Mouse (Mus musculus) ES-Bruce4 (cell line): ENCODE results near the gene Clnk. TPM values are rescaled to one million over a fixed set of nuclear protein-coding genes. Genes with fewer than 3 reads are reported as not detected.

Experiments used
- H3K27ac ChIP-seq: 2 replicates; pipeline ENCODE4 v1.5.1; 2012; ENCODE audit warnings: low read length, inconsistent platforms; ENCODE audit not compliant: insufficient read depth
- H3K27me3 ChIP-seq: 2 replicates; pipeline ENCODE4 v1.6.1; 2012; ENCODE audit warnings: mild to moderate bottlenecking, low read length, inconsistent platforms; ENCODE audit not compliant: control insufficient read depth, poor library complexity, insufficient read depth, severe bottlenecking
- H3K36me3 ChIP-seq: 2 replicates; pipeline ENCODE4 v1.6.1; 2012; ENCODE audit warnings: inconsistent platforms, mild to moderate bottlenecking, low read length, moderate library complexity; ENCODE audit not compliant: control insufficient read depth, poor library complexity, insufficient read depth, severe bottlenecking
- H3K4me1 ChIP-seq: one replicate; pipeline ENCODE4 v1.8.1; 2011; ENCODE audit warnings: low read length; ENCODE audit not compliant: control insufficient read depth, insufficient read depth
- H3K4me3 ChIP-seq: 2 replicates; pipeline ENCODE4 v1.5.1; 2011; ENCODE audit warnings: low read depth, mild to moderate bottlenecking, low read length
- H3K9ac ChIP-seq: 2 replicates; pipeline ENCODE4 v1.6.1; 2012; ENCODE audit warnings: low read depth, mild to moderate bottlenecking, inconsistent platforms; ENCODE audit not compliant: poor library complexity, severe bottlenecking
- H3K9me3 ChIP-seq: replicated peaks from 2 replicates; pipeline ENCODE4 v1.6.1; 2012; ENCODE audit warnings: mild to moderate bottlenecking, low read length, inconsistent platforms; ENCODE audit not compliant: control insufficient read depth, poor library complexity, insufficient read depth, severe bottlenecking
- CTCF ChIP-seq: IDR thresholded peaks from one replicate; pipeline ENCODE4 v1.8.1; 2011; ENCODE audit warnings: low read depth, low read length
- EP300 ChIP-seq: IDR thresholded peaks from 2 replicates; pipeline ENCODE4 v1.6.1; 2011; ENCODE audit warnings: low read depth, low read length; ENCODE audit not compliant: insufficient read depth
- POLR2A ChIP-seq: IDR thresholded peaks from one replicate; pipeline ENCODE4 v1.8.1; 2011; ENCODE audit warnings: low read length; ENCODE audit not compliant: insufficient read depth
- polyA plus RNA-seq: library from polyadenylated mRNA; stranded (reverse); fragments of >200 nt; gene quantifications from 2 replicates; pipeline ENCODE4 v1.2.4, GENCODE M21; 2011; ENCODE audit warnings: low read depth; ENCODE audit not compliant: missing spikeins, insufficient read depth, insufficient read length

Gene Clnk
- polyA plus RNA-seq, 1 experiment = not detected

GRCm38 (mm10) chr5:38775500-38775899 is 101.1 kb downstream of the Clnk start:
- Histone ChIP-seq H3K4me1 (no peaks in the 10 kb centered on the region), H3K36me3 (no peaks in the 10 kb centered on the region), H3K27ac (no peak overlapping the region), H3K4me3 (no peak overlapping the region), H3K9ac (no peak overlapping the region), H3K27me3 (no peaks in the 10 kb centered on the region), H3K9me3 (no peaks in the 10 kb centered on the region)
- TF ChIP-seq POLR2A = no peak

- Histone ChIP-seq H3K27me3 (no peaks in the 10 kb centered on the region), H3K9ac (no peak overlapping the region), H3K4me3 (no peak overlapping the region), H3K27ac (no peak overlapping the region), H3K36me3 (no peaks in the 10 kb centered on the region), H3K9me3 (no peaks in the 10 kb centered on the region), H3K4me1 (peaks cover 1% of the 10 kb centered on the region)
- no peak for TF ChIP-seq POLR2A
- peak; percentile 95 for TF ChIP-seq CTCF
- TF ChIP-seq EP300 = no peak
Measured at GRCm38 (mm10) chr5:38754950-38755349, 121.7 kb downstream of the Clnk start.

- no peaks in the 10 kb centered on the region for H3K9me3 ChIP-seq
- H3K4me3 ChIP-seq = no peak overlapping the region
- peak overlapping the region; percentile 67; the same call in 1 of the 2 replicates for H3K27ac ChIP-seq
- no peak overlapping the region for H3K9ac ChIP-seq
- H3K4me1 ChIP-seq = peaks cover 1% of the 10 kb centered on the region
- no peaks in the 10 kb centered on the region for H3K27me3 ChIP-seq
- H3K36me3 ChIP-seq = no peaks in the 10 kb centered on the region
- TF ChIP-seq POLR2A = no peak
- TF ChIP-seq EP300 = peak; percentile 92
Measured at GRCm38 (mm10) chr5:38752749-38753148, 123.9 kb downstream of the Clnk start.

GRCm38 (mm10) chr5:38708940-38709581 is 167.6 kb downstream of the Clnk start:
- no peaks in the 10 kb centered on the region for H3K9me3 ChIP-seq
- no peak overlapping the region for H3K4me3 ChIP-seq
- no peak overlapping the region for H3K9ac ChIP-seq
- no peak overlapping the region for H3K27ac ChIP-seq
- peaks cover 6% of the 10 kb centered on the region for H3K4me1 ChIP-seq
- H3K36me3 ChIP-seq = no peaks in the 10 kb centered on the region
- H3K27me3 ChIP-seq = no peaks in the 10 kb centered on the region
- TF ChIP-seq CTCF (no peak), POLR2A (no peak), EP300 (peak; percentile 77; the same call in 1 of the 2 replicates)

DNA sequence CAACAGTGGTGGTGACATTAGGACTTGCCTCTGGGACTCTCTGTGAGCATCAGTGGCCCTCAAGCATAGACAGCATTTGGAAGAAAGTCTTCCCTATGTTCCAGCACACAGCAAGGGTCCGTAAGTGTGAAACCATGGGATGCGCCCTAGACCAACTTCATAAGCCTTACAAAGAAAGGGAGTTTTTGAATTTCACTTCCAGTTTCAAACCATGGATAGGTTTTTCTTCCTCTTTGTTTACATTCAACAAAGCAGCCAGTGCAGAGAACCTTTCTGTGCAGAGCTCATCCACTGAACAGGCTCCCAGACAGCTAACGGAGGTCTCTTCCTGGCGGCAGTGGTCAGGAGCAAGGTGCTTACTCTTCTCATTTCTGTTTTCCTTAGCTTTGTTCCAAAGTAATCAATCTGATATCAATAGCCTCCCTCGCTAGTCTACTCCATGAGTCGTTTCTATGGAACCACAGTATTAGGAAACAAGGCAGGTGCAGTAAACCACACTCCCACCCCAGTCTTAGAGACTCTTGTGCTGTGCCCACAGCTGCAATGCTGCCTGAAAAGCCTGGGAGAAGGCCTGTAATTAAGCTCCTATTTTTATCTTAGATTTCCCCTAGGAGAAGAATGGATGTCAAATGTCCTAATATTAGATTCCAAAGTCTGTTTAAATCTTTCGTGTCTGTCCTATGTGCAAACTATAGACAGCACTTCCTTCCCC is 169.1 kb downstream of the Clnk start:
- Histone ChIP-seq H3K4me3 (no peak overlapping the region), H3K27ac (no peak overlapping the region), H3K36me3 (no peaks in the 10 kb centered on the region), H3K27me3 (no peaks in the 10 kb centered on the region), H3K9ac (no peak overlapping the region), H3K9me3 (no peaks in the 10 kb centered on the region), H3K4me1 (peaks cover 6% of the 10 kb centered on the region)
- TF ChIP-seq POLR2A (no peak), EP300 (no peak), CTCF (no peak)

DNA sequence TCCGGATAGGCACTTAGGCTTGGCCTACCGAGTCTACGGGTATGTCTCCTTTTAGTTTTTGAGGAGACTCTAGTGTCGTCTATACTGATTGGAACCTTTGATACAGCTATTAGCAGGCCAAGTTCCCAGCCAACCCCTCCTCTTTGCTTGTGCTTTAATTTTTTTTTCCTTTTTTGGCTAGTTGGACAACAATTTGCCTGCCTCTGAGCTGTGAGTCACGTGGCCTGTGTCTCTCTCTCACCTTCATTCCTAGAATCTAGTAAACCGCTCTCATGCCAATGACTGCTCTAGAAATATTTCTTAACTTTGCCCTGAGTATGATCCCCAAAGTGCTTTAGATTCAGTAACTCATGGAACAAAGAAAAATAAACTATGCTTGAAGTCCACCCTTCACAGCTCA is 173.7 kb downstream of the Clnk start:
- no peaks in the 10 kb centered on the region for H3K36me3 ChIP-seq
- no peaks in the 10 kb centered on the region for H3K9me3 ChIP-seq
- peaks cover 7% of the 10 kb centered on the region for H3K4me1 ChIP-seq
- no peaks in the 10 kb centered on the region for H3K27me3 ChIP-seq
- no peak overlapping the region for H3K9ac ChIP-seq
- no peak for TF ChIP-seq CTCF
- no peak for TF ChIP-seq EP300
- TF ChIP-seq POLR2A = no peak
- no peak overlapping the region for H3K4me3 ChIP-seq
- H3K27ac ChIP-seq = no peak overlapping the region
